Mouse (Mus musculus): ENCODE measurements around the gene Gm10112. TPM values are rescaled to one million over a fixed set of nuclear protein-coding genes. Genes with fewer than 3 reads are reported as not detected.

Gm10112 gene
- not detected in 2 replicates for polyA plus RNA-seq (2016; fragmentation: Nextera tagmentation; extraction: Ambion mirVana)

DNA sequence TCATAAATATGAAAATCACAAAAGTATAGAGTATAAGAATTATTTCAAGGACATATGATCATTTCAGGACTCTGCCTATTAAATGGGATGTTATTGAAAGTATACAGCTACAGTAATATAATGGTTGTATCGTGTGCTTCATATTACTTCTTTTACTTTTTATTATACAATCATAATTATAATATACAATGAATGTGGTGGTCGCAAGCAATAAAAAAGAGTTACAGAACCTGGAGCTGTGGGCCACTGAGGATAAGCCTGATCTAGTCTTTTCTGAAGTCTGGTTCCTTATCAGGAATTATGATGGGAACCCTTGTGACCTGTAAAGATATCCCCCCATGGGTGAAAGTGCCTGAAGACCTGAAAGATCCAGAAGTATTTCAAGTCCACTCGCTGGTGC lies at the start of gene Gm10112:
Gene Gm10112 (plus strand): TSS at position 301 of the 400 bp plus-strand sequence.
- no peak for ATAC-seq (ENCODE audit: low FRiP score, low read depth)

DNA sequence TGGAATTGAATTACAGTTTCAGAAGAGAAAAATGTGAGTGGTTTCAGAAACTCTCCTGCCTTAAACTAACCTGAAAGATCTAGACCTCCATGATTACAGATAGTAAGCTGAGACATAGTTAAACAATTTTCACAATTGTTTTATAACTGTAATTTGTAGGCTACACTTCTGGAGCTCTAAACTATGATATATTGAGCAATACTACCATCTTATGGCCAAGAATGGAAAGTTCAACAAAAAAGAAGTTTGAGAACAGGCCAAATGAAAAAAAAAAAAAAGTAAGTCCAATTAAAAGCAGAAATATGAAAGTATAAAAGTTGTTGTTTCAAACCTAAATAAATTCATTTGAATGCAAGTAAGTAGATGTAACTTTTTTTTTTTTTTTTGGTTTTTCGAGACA lies 21.4 kb downstream of the Gm10112 start:
- H3K9ac ChIP-seq: no peak overlapping the region
- ATAC-seq (ENCODE audit: low FRiP score, low read depth): no peak
- WGBS: 63% methylated on average over 1 of the region's 1 CpGs
- no peak overlapping the region for H3K27ac ChIP-seq
- no peaks in the 10 kb centered on the region for H3K27me3 ChIP-seq (replicated peaks)
- H3K9me3 ChIP-seq: no peaks in the 10 kb centered on the region
- no peak overlapping the region for H3K4me2 ChIP-seq (replicated peaks)
- no peaks in the 10 kb centered on the region for H3K36me3 ChIP-seq
- H3K4me1 ChIP-seq: no peaks in the 10 kb centered on the region
- H3K4me3 ChIP-seq: no peak overlapping the region

More for the DNA sequence above, at the start of gene Gm10112:
- Histone ChIP-seq H3K36me3 (no peaks in the 10 kb centered on the region), H3K4me1 (no peaks in the 10 kb centered on the region), H3K9ac (no peak within 1 kb of the TSS), H3K9me3 (no peaks in the 10 kb centered on the region), H3K27me3 (replicated peaks) (no peaks in the 10 kb centered on the region), H3K27ac (no peak within 1 kb of the TSS), H3K4me2 (replicated peaks) (no peak within 1 kb of the TSS), H3K4me3 (no peak within 1 kb of the TSS)
- WGBS: 94% methylated on average over 3 of the region's 3 CpGs

DNA sequence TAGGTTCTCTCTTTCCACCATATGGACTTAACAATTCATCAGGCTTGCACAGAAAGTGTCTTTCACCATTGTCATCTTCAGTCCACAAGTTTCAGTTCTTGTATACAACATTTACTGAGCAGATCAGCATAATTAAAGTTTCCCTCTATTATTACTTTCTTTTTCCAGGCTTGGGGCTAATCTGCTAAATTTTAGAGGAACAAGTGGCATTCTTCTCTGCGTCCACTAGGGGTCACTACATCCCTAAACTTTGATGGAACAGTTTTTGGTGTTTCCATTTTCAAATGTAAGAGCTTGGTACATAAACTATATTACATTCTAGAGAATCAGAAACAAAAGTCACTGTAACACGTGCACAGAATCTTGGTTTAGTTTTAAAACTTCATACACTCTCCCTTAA lies 28.2 kb downstream of the Gm10112 start:
- ATAC-seq (ENCODE audit: low FRiP score, low read depth): no peak
- Histone ChIP-seq H3K27ac (no peak overlapping the region), H3K36me3 (no peaks in the 10 kb centered on the region), H3K4me1 (no peaks in the 10 kb centered on the region), H3K4me3 (no peak overlapping the region), H3K4me2 (replicated peaks) (no peak overlapping the region), H3K9me3 (no peaks in the 10 kb centered on the region), H3K9ac (no peak overlapping the region), H3K27me3 (replicated peaks) (no peaks in the 10 kb centered on the region)
- 2% methylated on average over 2 of the region's 2 CpGs for WGBS

GRCm38 (mm10) chrX:111210225-111210624 lies 42.1 kb downstream of the Gm10112 start:
- WGBS: 22% methylated on average over 5 of the region's 5 CpGs
- no peak overlapping the region for H3K4me3 ChIP-seq
- ATAC-seq (ENCODE audit: low FRiP score, low read depth): no peak

More at GRCm38 (mm10) chrX:111210225-111210624, 42.1 kb downstream of the Gm10112 start:
- no peak overlapping the region for H3K9ac ChIP-seq
- no peaks in the 10 kb centered on the region for H3K9me3 ChIP-seq
- H3K27ac ChIP-seq: no peak overlapping the region
- H3K27me3 ChIP-seq (replicated peaks): no peaks in the 10 kb centered on the region
- H3K4me1 ChIP-seq: no peaks in the 10 kb centered on the region
- H3K4me2 ChIP-seq (replicated peaks): no peak overlapping the region
- no peaks in the 10 kb centered on the region for H3K36me3 ChIP-seq

Other genes with a start within 250 kb of the Gm10112 start
- not detected in 2 replicates for gene Cylc1, start 57.9 kb upstream of the Gm10112 start, polyA plus RNA-seq (2016; fragmentation: Nextera tagmentation; extraction: Ambion mirVana)

Data from neural tube, embryonic 12.5 days (tissue).